Mouse (Mus musculus) embryo, embryonic 11.5 days (tissue): ENCODE measurements around the gene Rhoa.
"Not testable (repeated sequence)": the region's sequence is repeated elsewhere in the genome, so short reads cannot be mapped to it uniquely, and the experiment has no call there.

Source experiments
- DNase-seq: peaks from one replicate; pipeline ENCODE4 v3.0.0-alpha.2; 2012; ENCODE audit warnings: low read depth, low spot score

Rhoa gene

DNA sequence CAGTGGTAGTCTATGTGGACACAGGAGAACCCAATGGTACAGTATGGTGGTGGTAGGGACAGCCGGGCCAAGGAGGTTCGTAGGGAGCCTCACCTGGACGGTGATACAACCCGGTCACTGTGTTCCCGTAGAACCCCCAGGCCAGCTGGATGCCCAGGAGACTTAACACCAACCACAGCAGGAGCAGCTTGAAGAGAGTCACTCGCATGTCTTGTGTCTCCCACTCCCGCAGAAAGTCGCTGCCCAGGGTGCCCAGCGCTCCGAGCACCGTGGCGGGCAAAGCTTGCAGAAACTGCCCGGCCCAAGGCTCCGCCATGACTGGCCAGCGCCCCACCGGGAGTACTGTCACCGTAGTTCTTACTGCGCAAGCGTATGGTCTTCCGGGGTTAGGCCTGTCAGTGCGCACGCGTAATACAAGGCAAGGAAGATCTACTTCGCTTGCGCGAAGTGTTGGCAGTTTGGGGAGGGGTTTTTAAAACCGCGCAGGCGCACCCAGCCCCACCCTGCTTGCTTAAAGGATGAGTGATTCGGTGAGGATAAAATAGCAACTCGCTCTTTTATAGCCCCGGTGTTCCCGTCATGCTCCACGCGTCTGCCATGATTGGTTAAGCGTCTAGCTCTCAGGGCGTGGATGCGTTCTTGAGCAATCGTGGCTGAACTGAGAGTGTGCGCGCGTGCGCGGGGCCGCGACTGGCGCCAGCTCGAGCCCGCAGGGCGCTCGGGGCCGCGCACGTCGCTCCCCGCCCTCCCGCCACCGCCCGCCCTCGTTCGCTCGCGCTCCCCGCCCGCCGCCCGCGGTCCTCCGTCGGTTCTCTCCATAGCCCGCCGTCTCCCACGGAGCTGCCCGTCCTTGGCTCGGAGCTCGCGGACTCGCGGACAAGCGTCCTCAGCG, at the start of gene Rhoa, which contains the start of gene Tcta:
TSS of gene Rhoa (plus strand) at position 501 of the 892 bp plus-strand sequence.
TSS of gene Tcta (minus strand) at position 532 of the 892 bp plus-strand sequence.
- peak; percentile 98 for DNase-seq

DNA sequence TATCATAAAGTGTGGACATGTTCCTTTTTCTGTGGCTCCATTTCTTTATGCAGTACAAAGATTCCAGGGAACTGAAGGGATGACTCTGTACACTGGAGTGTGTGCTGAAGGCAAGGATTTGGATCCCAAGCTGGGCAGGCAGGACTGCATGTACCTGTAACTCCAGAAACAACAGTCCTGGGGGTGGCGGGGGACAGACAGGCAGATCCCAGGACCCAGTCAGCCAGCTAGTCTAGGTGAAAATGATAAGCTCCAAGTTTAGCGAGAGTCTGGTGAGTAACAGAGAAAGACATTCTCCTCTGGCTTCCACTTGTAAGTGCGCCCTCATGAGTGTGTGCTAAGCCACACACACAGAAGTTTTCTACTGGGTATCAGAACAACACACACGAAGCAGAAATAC, 45.4 kb upstream of the Rhoa start:
- no peak for DNase-seq

- DNase-seq: no peak
These were observed 44.1 kb upstream of the Rhoa start for GRCm38 (mm10) chr9:108261865-108262264.

DNA sequence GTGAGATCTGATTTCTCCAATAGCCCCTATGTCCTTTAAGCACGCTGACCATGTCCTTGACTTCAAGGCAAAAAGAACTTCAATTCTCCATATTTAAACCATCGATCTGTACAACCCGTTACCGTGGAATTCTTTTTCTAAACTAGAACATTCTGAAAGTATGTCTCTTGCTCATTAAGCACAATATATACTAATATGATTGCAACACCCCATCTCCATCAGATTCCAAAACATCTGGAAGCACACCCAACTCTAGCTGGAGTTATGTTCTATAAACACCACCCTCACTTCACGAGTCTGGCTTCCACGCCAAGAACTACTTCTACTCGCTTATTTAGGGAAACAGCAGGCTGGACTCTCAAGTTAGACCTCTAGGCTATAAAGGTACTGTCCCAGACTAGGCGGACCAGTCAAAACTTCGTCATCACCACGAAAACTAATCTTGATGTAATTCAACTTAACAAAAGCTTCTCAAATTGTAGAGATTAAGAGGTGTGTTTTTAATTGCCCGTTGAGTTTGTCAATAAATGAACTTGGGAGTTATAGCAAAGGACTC, 43.4 kb upstream of the Rhoa start:
- DNase-seq: no peak

DNA sequence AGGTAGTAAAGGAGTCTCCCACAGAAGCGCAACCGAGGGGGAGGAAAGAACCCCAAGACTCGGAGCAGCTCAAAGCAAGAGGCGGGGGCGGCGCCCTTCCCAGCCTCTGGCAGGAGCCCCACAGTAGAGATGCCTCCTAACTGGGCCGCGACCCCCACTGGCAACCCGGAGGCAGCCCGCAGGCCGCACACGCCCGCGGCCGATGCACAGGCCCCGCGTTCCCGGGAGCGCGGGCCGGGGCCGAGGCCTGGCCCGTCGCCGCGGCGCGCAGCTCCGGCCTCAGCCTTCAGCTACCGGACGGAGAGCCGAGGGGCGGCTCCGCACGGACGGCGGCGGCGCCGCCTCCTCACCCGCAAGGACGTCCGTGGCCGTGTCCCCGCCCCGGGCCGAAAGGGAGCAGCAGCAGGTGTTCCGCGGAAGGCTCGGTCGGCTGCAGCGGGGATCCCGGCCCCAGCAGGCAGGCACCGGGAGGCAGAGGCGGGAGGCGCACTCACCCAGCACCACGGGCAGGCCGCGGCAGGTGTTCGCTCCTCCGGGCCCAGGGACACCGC, 42.7 kb upstream of the Rhoa start:
- no peak for DNase-seq

- peak; percentile 97 for DNase-seq
These were observed 42.2 kb upstream of the Rhoa start, which contains the start of gene Dag1 for GRCm38 (mm10) chr9:108263690-108264190. TSS of gene Dag1 (minus strand) at chr9:108263958.

DNA sequence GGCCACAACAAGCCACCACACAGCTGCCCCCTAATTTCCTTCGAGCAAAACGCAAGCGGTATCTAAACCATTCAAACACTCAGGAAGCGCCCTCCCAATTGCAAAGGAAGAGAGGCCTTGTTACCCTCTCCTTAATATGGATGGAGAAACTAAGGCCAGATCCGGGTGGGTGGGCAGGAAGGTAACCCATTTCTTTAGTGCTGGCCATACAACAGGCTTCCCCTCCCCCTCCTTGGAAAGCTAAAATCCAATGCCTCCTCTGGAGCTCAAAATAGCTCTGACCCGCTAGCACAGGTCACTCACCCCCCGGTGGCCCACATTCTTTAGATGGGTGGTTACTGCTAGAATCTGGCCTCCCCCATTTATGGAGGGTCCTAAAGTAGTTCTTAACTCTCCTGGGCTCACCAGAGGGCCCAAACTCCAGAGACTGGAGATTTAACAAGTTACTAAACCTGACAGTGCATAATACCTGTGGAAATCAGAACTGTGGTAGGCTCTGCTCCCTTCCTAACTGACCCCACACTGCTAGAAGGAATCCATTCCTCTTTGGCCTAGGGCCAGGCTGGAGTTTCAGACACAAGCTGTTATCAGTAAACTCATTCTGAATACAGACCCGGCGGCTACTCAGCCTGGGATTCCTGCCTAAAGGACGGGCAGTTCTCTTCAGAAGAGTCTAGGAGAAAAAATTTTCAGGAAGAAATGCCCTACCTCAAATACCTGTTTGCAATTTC, 41.6 kb upstream of the Rhoa start:
- DNase-seq: no peak

DNA sequence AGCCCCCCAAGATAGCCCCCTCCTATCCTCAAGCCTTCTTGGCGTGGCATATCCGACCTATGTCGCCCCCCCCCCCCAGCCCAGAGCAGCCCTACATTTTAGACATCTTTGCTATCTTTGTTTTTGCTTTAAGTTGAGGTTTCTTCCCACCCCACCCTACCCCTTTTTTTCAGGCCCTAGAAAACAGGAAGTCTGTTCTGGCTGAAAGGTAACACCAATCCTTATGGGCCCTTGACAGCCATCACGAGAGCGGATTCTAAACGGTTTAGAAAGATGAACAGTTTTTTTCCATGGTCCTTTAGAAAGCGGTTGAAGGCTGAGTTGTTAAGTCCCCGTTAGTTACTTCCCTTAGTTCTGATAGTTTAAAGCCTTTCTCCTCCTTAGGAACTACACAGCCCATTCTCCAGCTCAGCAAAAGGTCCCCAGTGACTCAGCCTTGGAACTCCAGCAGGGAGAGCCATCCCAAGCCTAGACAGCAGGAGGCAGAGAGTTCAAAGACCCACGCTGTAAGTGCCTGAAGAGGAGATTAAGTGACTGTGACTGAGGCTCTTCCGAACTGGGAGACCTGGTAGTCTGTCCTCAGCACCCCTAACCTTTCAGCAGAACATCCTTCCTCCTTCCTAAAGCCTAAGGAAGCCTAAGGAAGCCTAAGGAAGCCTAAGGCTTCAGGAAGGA, 39.5 kb upstream of the Rhoa start:
- no peak for DNase-seq

DNA sequence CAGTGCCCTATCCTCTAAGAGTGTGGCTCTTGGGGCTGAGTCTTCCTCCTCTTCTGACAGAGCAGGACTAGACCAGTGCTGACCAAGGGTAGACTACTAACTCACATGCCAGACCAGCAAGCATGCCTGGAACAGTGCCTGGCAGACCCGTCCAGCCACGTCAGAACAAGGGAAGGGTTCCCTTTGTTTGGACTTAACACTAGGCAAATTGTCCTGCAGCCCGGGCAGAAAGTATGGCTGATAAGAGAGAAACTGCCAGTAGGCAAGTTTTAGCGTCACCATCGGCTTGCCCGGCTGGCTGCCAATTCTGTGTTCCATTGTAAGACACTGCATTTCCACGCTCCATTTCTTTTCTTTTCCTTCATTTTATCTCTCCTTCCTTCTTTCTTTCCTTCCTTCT, 38.2 kb upstream of the Rhoa start:
- DNase-seq: no peak

- DNase-seq: not testable (repeated sequence)
These were observed 37.2 kb upstream of the Rhoa start for GRCm38 (mm10) chr9:108268701-108269100.

- DNase-seq: no peak
These were observed 34.0 kb upstream of the Rhoa start for GRCm38 (mm10) chr9:108271941-108272340.

GRCm38 (mm10) chr9:108272691-108273090, 33.2 kb upstream of the Rhoa start:
- DNase-seq: no peak

DNA sequence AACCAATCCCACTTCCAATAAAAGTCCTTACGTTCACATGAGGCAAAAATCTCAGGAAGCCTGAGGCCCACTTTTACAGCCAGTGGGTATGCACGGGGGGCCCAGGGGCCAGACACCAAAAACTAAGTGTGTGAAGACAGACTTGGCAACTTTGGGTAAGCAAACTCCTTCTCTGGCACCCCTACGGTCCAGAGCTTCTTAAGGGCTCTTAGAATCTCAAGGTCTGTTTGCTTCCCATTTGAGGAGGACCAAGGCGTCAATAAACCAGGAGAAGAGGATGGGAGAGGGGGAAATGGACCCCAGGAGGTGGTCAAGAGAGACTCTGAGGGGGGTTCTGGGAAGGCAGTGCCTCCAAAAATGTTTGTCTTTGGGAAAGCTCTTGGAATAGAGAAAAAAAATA, 32.4 kb upstream of the Rhoa start:
- DNase-seq: no peak

GRCm38 (mm10) chr9:108274476-108275330, 31.2 kb upstream of the Rhoa start:
- no peak for DNase-seq

DNA sequence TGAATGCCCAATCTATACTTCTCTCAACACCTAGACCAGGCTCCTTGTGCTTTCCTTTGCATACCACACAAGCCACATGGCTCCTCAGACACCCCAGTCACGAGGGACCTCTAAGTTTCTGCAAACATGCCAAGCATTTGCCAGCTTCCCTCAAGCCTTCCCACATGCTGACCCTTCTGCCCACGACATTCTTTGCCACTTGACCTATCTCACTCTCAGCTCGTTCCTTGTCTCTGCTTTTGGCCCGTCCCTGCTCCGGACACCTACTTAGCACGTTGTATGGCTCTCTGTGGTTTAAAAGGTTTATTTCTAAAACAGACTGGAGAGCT, 30.6 kb upstream of the Rhoa start:
- no peak for DNase-seq

GRCm38 (mm10) chr9:108278697-108279450, 27.1 kb upstream of the Rhoa start:
- no peak for DNase-seq

GRCm38 (mm10) chr9:108280071-108280828, 25.7 kb upstream of the Rhoa start:
- DNase-seq: no peak

DNA sequence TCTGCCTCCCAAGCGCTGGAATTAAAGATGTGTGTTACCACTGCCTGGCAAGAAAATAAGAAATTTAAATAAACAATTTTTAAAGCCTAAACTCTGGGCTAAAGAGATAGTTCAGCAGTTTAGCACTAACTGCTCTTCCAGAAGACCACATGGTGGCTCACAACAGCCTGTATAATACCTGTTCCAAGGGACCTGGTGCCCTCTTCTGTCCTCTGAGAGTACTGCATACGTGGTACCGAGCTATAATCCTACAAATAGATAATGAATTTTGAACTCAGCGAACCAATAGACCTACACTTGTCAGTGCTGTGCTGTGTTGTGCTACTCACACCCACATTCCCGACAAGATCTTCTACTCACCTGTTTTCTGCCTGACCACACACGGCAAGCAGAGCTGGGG, 21.5 kb upstream of the Rhoa start:
- no peak for DNase-seq
